Mouse (Mus musculus) spleen, adult 18-20 months (tissue): ENCODE data around the gene Hdc.

Experiments
- DNase-seq, 2 experiments: peaks; one replicate each; pipeline ENCODE4 v3.0.0; 2022; ENCODE audit warnings: mixed read lengths in 2 of 2

The Hdc gene

GRCm38 (mm10) chr2:126599005-126599404 is 20.1 kb downstream of the Hdc start:
- no peak for DNase-seq

- no peak for DNase-seq
These were observed 20.7 kb downstream of the Hdc start for GRCm38 (mm10) chr2:126598359-126598758.

- no peak for DNase-seq
These were observed 21.5 kb downstream of the Hdc start for GRCm38 (mm10) chr2:126597279-126598241.

- DNase-seq = no peak
These were observed 22.6 kb downstream of the Hdc start for GRCm38 (mm10) chr2:126596347-126597072.

GRCm38 (mm10) chr2:126593831-126594610 is 25.1 kb downstream of the Hdc start:
- DNase-seq = peak; percentile 45 to 77

GRCm38 (mm10) chr2:126591304-126591703 is 27.8 kb downstream of the Hdc start:
- no peak for DNase-seq

GRCm38 (mm10) chr2:126587468-126587867 is 31.6 kb downstream of the Hdc start:
- DNase-seq = no peak

GRCm38 (mm10) chr2:126584621-126585369 is 34.3 kb downstream of the Hdc start:
- DNase-seq = no peak

GRCm38 (mm10) chr2:126583960-126584359 is 35.1 kb downstream of the Hdc start:
- DNase-seq = no peak

- DNase-seq = no peak
These were observed 39.8 kb downstream of the Hdc start for GRCm38 (mm10) chr2:126579282-126579681.

GRCm38 (mm10) chr2:126577362-126577761 is 41.7 kb downstream of the Hdc start:
- no peak for DNase-seq

GRCm38 (mm10) chr2:126575391-126576176 is 43.5 kb downstream of the Hdc start:
- no peak for DNase-seq

GRCm38 (mm10) chr2:126572747-126573146 is 46.4 kb downstream of the Hdc start:
- DNase-seq = no peak

- DNase-seq = no peak
These were observed 46.9 kb downstream of the Hdc start for GRCm38 (mm10) chr2:126572163-126572562.

GRCm38 (mm10) chr2:126563411-126564105 is 55.5 kb downstream of the Hdc start:
- no peak for DNase-seq

GRCm38 (mm10) chr2:126560094-126560493 is 59.0 kb downstream of the Hdc start:
- DNase-seq = no peak

GRCm38 (mm10) chr2:126555533-126555932 is 63.6 kb downstream of the Hdc start:
- no peak for DNase-seq

GRCm38 (mm10) chr2:126553291-126553639 is 65.8 kb downstream of the Hdc start:
- no peak for DNase-seq

- DNase-seq = peak in 1 of 2 experiments; percentile 2
These were observed 66.5 kb downstream of the Hdc start, which contains the start of gene Slc27a2 for GRCm38 (mm10) chr2:126552357-126553290. Gene Slc27a2, plus strand, starts transcription at chr2:126552407.

- no peak for DNase-seq
These were observed 67.2 kb downstream of the Hdc start for GRCm38 (mm10) chr2:126551896-126552295.
